Mouse (Mus musculus) limb, embryonic 11.5 days (tissue): ENCODE results near the gene Fyb. TPM values are rescaled to one million over a fixed set of nuclear protein-coding genes. Genes with fewer than 3 reads are reported as not detected.

Experiments used
- ATAC-seq: fragments of 200-750 bp; cut with Nextera tagmentation; 2 replicates; pipeline ENCODE4 v1.8.0; 2017; ENCODE audit warnings: low read depth; ENCODE audit not compliant: insufficient number of reproducible peaks, low FRiP score, low TSS enrichment
- DNase-seq: peaks from one replicate; pipeline ENCODE4 v3.0.0-alpha.2; 2015; ENCODE audit warnings: low spot score
- H3K27ac ChIP-seq: fragments of 300-500 bp; sonication (generic); replicated peaks from 2 replicates; pipeline ENCODE4 v1.5.1; 2014; ENCODE audit warnings: low read depth, mild to moderate bottlenecking, low read length
- H3K27me3 ChIP-seq: fragments of 300-500 bp; sonication (generic); 2 replicates; pipeline ENCODE4 v1.6.1; 2014; ENCODE audit warnings: mild to moderate bottlenecking, low read length, mixed read lengths; ENCODE audit not compliant: control insufficient read depth, insufficient read depth
- H3K36me3 ChIP-seq: fragments of 300-500 bp; sonication (generic); 2 replicates; pipeline ENCODE4 v1.6.1; 2014; ENCODE audit warnings: mild to moderate bottlenecking, low read length, moderate library complexity, mixed read lengths; ENCODE audit not compliant: control insufficient read depth, insufficient read depth
- H3K4me1 ChIP-seq: fragments of 300-500 bp; sonication (generic); 2 replicates; pipeline ENCODE4 v1.6.1; 2014; ENCODE audit warnings: low read length, mixed read lengths; ENCODE audit not compliant: control insufficient read depth, insufficient read depth
- H3K4me2 ChIP-seq: fragments of 300-500 bp; sonication (generic); 2 replicates; pipeline ENCODE4 v1.6.1; 2014; ENCODE audit warnings: low read depth, mild to moderate bottlenecking, moderate library complexity; ENCODE audit not compliant: severe bottlenecking
- H3K4me3 ChIP-seq: fragments of 300-500 bp; sonication (generic); 2 replicates; pipeline ENCODE4 v1.5.1; 2014; ENCODE audit warnings: low read depth, low read length
- H3K9ac ChIP-seq: fragments of 300-500 bp; sonication (generic); 2 replicates; pipeline ENCODE4 v1.6.1; 2014; ENCODE audit warnings: mild to moderate bottlenecking, low read length
- H3K9me3 ChIP-seq: fragments of 300-500 bp; sonication (generic); 2 replicates; pipeline ENCODE4 v1.6.1; 2016; ENCODE audit warnings: low read length; ENCODE audit not compliant: control insufficient read depth
- WGBS: fragments of 180-500 bp; shearing (Covaris S2); extraction: QIAGEN DNeasy Blood & Tissue Kit; methylation state at CpG from one replicate; pipeline ENCODE4 v1.1.7; 2014; 5-methylcytosine and 5-hydroxymethylcytosine counted together
- polyA plus RNA-seq: library from polyadenylated mRNA; unstranded; fragments of >200 nt; fragmentation: Nextera tagmentation; extraction: Ambion mirVana; gene quantifications from 2 replicates; pipeline ENCODE4 v1.2.1, GENCODE M21; 2014

Fyb gene
- polyA plus RNA-seq, 1 experiment from 2014 or later: 3.3 TPM

DNA sequence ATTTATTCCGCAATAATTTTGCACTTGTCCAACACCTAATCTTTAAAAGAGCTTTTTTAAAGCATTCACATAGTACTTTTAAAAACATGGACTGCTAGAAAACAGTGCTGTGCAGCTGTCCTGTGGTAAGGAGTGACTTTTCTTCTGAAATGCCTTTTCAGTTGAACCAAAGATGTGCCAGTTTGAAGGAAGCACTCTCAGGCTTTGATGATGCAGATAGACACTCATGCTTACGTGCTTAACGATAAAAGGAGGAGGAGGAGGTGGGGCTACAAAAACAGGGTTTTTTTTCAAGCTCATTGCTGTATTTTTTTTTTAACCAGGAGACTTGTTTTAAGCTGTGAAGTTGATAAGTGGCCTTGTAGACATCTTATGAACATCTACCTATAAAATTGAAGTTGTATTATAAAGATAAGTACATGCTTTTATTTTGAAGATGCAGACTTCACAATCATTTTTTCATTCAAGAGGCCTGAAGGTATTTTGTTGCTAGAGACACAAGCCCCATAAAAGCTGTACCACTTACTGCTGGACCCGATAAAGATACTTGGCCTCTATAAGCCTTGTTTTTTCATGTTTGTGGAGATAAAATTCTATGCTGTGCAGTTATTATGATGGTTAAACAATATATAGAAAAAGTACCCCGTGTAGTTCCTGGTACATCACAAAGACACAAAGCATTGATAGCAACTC, 70.1 kb downstream of the Fyb start:
- Histone ChIP-seq H3K27ac (no peak overlapping the region), H3K9me3 (no peaks in the 10 kb centered on the region), H3K4me2 (no peak overlapping the region), H3K36me3 (no peaks in the 10 kb centered on the region), H3K27me3 (no peaks in the 10 kb centered on the region), H3K4me3 (no peak overlapping the region), H3K9ac (no peak overlapping the region), H3K4me1 (no peaks in the 10 kb centered on the region)
- DNase-seq (no peak), ATAC-seq (no peak)
- WGBS: 74% methylated on average over 5 of the region's 5 CpGs

DNA sequence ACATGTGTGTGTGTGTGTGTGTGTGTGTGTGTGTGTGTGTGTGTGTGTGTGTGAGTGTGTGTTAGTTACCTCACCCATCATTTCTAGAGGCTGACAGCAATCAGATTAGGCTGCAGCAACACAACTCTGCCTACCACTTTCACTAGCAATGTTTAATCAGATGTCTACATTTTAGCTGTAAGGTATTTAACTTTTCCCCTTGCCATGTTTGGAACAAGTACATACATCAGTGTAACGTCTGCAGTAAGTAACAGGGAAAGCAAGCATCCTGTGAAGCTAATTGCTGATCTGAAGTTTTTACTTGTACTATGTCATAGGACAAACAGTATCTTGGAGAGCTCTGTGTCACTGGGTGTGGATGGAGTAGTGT, 70.6 kb downstream of the Fyb start:
- ATAC-seq: no peak
- H3K9ac ChIP-seq: no peak overlapping the region
- WGBS: 59% methylated on average over 1 of the region's 1 CpGs

DNA sequence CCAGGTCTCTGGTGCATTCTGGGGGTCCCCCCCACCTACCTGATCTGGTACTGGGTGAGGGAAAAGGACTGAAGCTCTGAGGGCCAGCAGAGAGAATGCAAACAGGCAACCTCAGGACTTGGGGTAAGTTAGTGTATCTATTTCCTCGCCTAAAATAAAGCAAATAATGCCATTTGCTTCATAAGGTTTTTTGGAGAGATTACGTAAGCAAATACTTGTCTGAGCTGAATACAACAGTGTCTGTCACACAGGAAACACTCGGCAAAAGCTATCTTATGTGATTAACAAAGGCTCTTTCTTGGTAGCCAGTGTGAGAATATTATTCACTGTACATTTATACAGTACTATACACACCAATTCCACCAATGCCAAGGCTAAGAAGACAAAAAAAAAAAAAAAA, 76.0 kb downstream of the Fyb start:
- no peak overlapping the region for H3K27ac ChIP-seq
- H3K36me3 ChIP-seq: no peaks in the 10 kb centered on the region
- H3K4me2 ChIP-seq: no peak overlapping the region
- no peaks in the 10 kb centered on the region for H3K9me3 ChIP-seq
- WGBS: 91% methylated on average over 3 of the region's 3 CpGs
- no peak overlapping the region for H3K4me3 ChIP-seq
- ATAC-seq (no peak), DNase-seq (no peak)
- no peak overlapping the region for H3K9ac ChIP-seq
- no peaks in the 10 kb centered on the region for H3K4me1 ChIP-seq
- no peaks in the 10 kb centered on the region for H3K27me3 ChIP-seq

More for the DNA sequence above, 70.6 kb downstream of the Fyb start:
- Histone ChIP-seq H3K9me3 (no peaks in the 10 kb centered on the region), H3K27me3 (no peaks in the 10 kb centered on the region), H3K4me1 (no peaks in the 10 kb centered on the region), H3K4me2 (no peak overlapping the region), H3K36me3 (no peaks in the 10 kb centered on the region), H3K27ac (no peak overlapping the region), H3K4me3 (no peak overlapping the region)
- DNase-seq: no peak

DNA sequence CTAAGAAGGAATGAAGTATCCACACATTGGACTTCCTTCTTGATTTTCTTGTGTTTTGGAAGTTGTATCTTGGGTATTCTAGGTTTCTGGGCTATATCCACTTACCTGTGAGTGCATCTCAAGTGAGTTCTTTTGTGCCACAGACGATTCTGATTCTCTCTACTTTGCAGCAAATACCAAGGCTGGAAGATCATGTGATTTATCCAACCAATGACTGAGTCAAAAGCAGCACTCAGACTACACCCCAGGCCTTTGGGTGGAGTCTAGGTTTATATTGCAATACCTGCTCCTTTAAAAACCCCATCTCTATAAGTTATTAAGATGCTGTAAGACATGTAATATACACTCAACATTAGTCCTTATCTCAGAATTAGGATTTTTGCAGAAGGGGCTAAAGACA, 77.7 kb downstream of the Fyb start:
- no peak for DNase-seq
- ATAC-seq: no peak
- no peaks in the 10 kb centered on the region for H3K4me1 ChIP-seq
- no peak overlapping the region for H3K27ac ChIP-seq
- no peak overlapping the region for H3K4me3 ChIP-seq
- H3K4me2 ChIP-seq: no peak overlapping the region
- H3K36me3 ChIP-seq: no peaks in the 10 kb centered on the region
- H3K27me3 ChIP-seq: no peaks in the 10 kb centered on the region
- 75% methylated on average over 1 of the region's 1 CpGs for WGBS
- no peaks in the 10 kb centered on the region for H3K9me3 ChIP-seq
- H3K9ac ChIP-seq: no peak overlapping the region

- no peaks in the 10 kb centered on the region for H3K27me3 ChIP-seq
- no peaks in the 10 kb centered on the region for H3K36me3 ChIP-seq
- no peak overlapping the region for H3K4me3 ChIP-seq
- no peaks in the 10 kb centered on the region for H3K4me1 ChIP-seq
- no peak for ATAC-seq
- no peak overlapping the region for H3K9ac ChIP-seq
- H3K9me3 ChIP-seq: no peaks in the 10 kb centered on the region
- DNase-seq: no peak
- H3K4me2 ChIP-seq: no peak overlapping the region
- no peak overlapping the region for H3K27ac ChIP-seq
- 84% methylated on average over 6 of the region's 6 CpGs for WGBS
Measured at GRCm38 (mm10) chr15:6601330-6601729, 78.7 kb downstream of the Fyb start.

- Histone ChIP-seq H3K4me2 (no peak overlapping the region), H3K27me3 (no peaks in the 10 kb centered on the region), H3K36me3 (no peaks in the 10 kb centered on the region), H3K4me3 (no peak overlapping the region), H3K9ac (no peak overlapping the region), H3K4me1 (no peaks in the 10 kb centered on the region), H3K27ac (no peak overlapping the region), H3K9me3 (no peaks in the 10 kb centered on the region)
- no peak for DNase-seq
- WGBS: 90% methylated on average over 4 of the region's 4 CpGs
- ATAC-seq: no peak
Measured at GRCm38 (mm10) chr15:6602003-6602402, 79.3 kb downstream of the Fyb start.

GRCm38 (mm10) chr15:6610703-6611102, 88.0 kb downstream of the Fyb start:
- ATAC-seq (no peak), DNase-seq (no peak)
- no peaks in the 10 kb centered on the region for H3K27me3 ChIP-seq
- 85% methylated on average over 5 of the region's 5 CpGs for WGBS
- H3K36me3 ChIP-seq: no peaks in the 10 kb centered on the region
- H3K4me3 ChIP-seq: no peak overlapping the region
- no peak overlapping the region for H3K9ac ChIP-seq
- no peaks in the 10 kb centered on the region for H3K4me1 ChIP-seq
- no peaks in the 10 kb centered on the region for H3K9me3 ChIP-seq
- H3K4me2 ChIP-seq: no peak overlapping the region
- H3K27ac ChIP-seq: no peak overlapping the region

GRCm38 (mm10) chr15:6612835-6613234, 90.2 kb downstream of the Fyb start:
- WGBS: 82% methylated on average over 3 of the region's 3 CpGs
- H3K27ac ChIP-seq: no peak overlapping the region
- H3K36me3 ChIP-seq: no peaks in the 10 kb centered on the region
- H3K9me3 ChIP-seq: no peaks in the 10 kb centered on the region
- no peaks in the 10 kb centered on the region for H3K4me1 ChIP-seq
- no peak overlapping the region for H3K9ac ChIP-seq
- H3K4me3 ChIP-seq: no peak overlapping the region
- H3K4me2 ChIP-seq: no peak overlapping the region
- H3K27me3 ChIP-seq: no peaks in the 10 kb centered on the region
- no peak for ATAC-seq
- no peak for DNase-seq
